Mouse (Mus musculus) MEL (cell line): ENCODE measurements around the gene Eml2. TPM values are rescaled to one million over a fixed set of nuclear protein-coding genes. Genes with fewer than 3 reads are reported as not detected.

ENCODE experiments used
- DNase-seq: peaks from one replicate; pipeline ENCODE4 v3.0.0; 2011; ENCODE audit warnings: low read depth, low spot score
- H3K27ac ChIP-seq: 2 replicates; pipeline ENCODE4 v1.5.1; 2012; ENCODE audit warnings: low read depth, mild to moderate bottlenecking, control low read depth, low read length, moderate library complexity; ENCODE audit not compliant: control insufficient read depth
- H3K27me3 ChIP-seq, 2 experiments: fragments of 150-350 bp in 1 of 2; sonication (generic) in 1 of 2; 2 replicates each; pipeline ENCODE4 v1.6.1; 2012; ENCODE audit warnings: low read length in 2 of 2, mild to moderate bottlenecking in 2 of 2, improper control_type of control experiment in 1 of 2, moderate library complexity in 1 of 2; ENCODE audit not compliant: insufficient read depth in 2 of 2, control insufficient read depth in 1 of 2
- H3K36me3 ChIP-seq, 2 experiments: 2 replicates each; pipeline ENCODE4 v1.6.1; 2012 to 2014; ENCODE audit warnings: low read length in 2 of 2, improper control_type of control experiment in 1 of 2, inconsistent platforms in 1 of 2, mild to moderate bottlenecking in 1 of 2; ENCODE audit not compliant: insufficient read depth in 2 of 2, control insufficient read depth in 1 of 2
- H3K4me1 ChIP-seq, 2 experiments: fragments of 150-350 bp in 1 of 2; sonication (generic) in 1 of 2; 2 replicates each; pipeline ENCODE4 v1.6.1; 2012; ENCODE audit warnings: low read length in 2 of 2, improper control_type of control experiment in 1 of 2, mild to moderate bottlenecking in 1 of 2; ENCODE audit not compliant: insufficient read depth in 2 of 2, control insufficient read depth in 1 of 2
- H3K4me3 ChIP-seq, 2 experiments: fragments of 150-350 bp in 1 of 2; sonication (generic) in 1 of 2; 2 replicates each; pipeline ENCODE4 v1.5.1; 2012; ENCODE audit warnings: low read depth in 2 of 2, low read length in 2 of 2, mild to moderate bottlenecking in 2 of 2, moderate library complexity in 2 of 2, control low read depth in 1 of 2, improper control_type of control experiment in 1 of 2; ENCODE audit not compliant: control insufficient read depth in 1 of 2, insufficient read depth in 1 of 2
- H3K79me2 ChIP-seq: 2 replicates; pipeline ENCODE4 v1.6.1; 2012; ENCODE audit warnings: mild to moderate bottlenecking, low read length, moderate library complexity; ENCODE audit not compliant: control insufficient read depth, poor library complexity, insufficient read depth
- H3K9ac ChIP-seq: 2 replicates; pipeline ENCODE4 v1.6.1; 2012; ENCODE audit warnings: low read depth, mild to moderate bottlenecking, control low read depth, low read length, moderate library complexity; ENCODE audit not compliant: control insufficient read depth, poor library complexity, severe bottlenecking
- H3K9me3 ChIP-seq: fragments of 150-350 bp; sonication (generic); replicated peaks from 2 replicates; pipeline ENCODE4 v1.6.1; 2012; ENCODE audit warnings: mild to moderate bottlenecking, low read length, improper control_type of control experiment, moderate library complexity; ENCODE audit not compliant: insufficient read depth
- BHLHE40 ChIP-seq: IDR thresholded peaks from 2 replicates; pipeline ENCODE4 v1.6.1; 2012; ENCODE audit warnings: low read depth, mild to moderate bottlenecking, inconsistent platforms, low read length, improper control_type of control experiment, borderline replicate concordance
- CHD1 ChIP-seq: IDR thresholded peaks from 2 replicates; pipeline ENCODE4 v1.6.1; 2012; ENCODE audit warnings: low read depth, mild to moderate bottlenecking, inconsistent platforms, low read length, improper control_type of control experiment
- CHD2 ChIP-seq: IDR thresholded peaks from 2 replicates; pipeline ENCODE4 v1.6.1; 2011; ENCODE audit warnings: low read length, improper control_type of control experiment
- ELF1 ChIP-seq: IDR thresholded peaks from 2 replicates; pipeline ENCODE4 v1.6.1; 2014; ENCODE audit warnings: low read depth, mild to moderate bottlenecking, inconsistent platforms, low read length, improper control_type of control experiment, moderate library complexity
- ETS1 ChIP-seq: IDR thresholded peaks from 2 replicates; pipeline ENCODE4 v1.6.1; 2012; ENCODE audit warnings: low read depth, mild to moderate bottlenecking, inconsistent platforms, low read length, improper control_type of control experiment, moderate library complexity
- JUND ChIP-seq: IDR thresholded peaks from 2 replicates; pipeline ENCODE4 v1.6.1; 2011; ENCODE audit warnings: low read depth, mild to moderate bottlenecking, improper control_type of control experiment, low read length
- KAT2A ChIP-seq: conservative IDR thresholded peaks from 2 replicates; pipeline ENCODE4 v1.6.1; 2012; ENCODE audit warnings: low read depth, low read length, improper control_type of control experiment, inconsistent platforms
- MAFK ChIP-seq: IDR thresholded peaks from 2 replicates; pipeline ENCODE4 v1.6.1; 2011; ENCODE audit warnings: low read depth, mild to moderate bottlenecking, low read length, improper control_type of control experiment, borderline replicate concordance
- MAX ChIP-seq: IDR thresholded peaks from 2 replicates; pipeline ENCODE4 v1.6.1; 2011; ENCODE audit warnings: low read length, improper control_type of control experiment
- MXI1 ChIP-seq: IDR thresholded peaks from 2 replicates; pipeline ENCODE4 v1.6.1; 2011; ENCODE audit warnings: mild to moderate bottlenecking, low read depth, low read length, improper control_type of control experiment
- MYB ChIP-seq: IDR thresholded peaks from 2 replicates; pipeline ENCODE4 v1.6.1; 2011; ENCODE audit warnings: mild to moderate bottlenecking, low read depth, low read length, improper control_type of control experiment
- NELFE ChIP-seq: IDR thresholded peaks from 2 replicates; pipeline ENCODE4 v1.6.1; 2011; ENCODE audit warnings: low read depth, low read length, improper control_type of control experiment
- POLR2A ChIP-seq, 2 experiments: IDR thresholded peaks; 2 replicates each; pipeline ENCODE4 v1.6.1; 2011 to 2012; ENCODE audit warnings: low read length in 2 of 2, mild to moderate bottlenecking in 2 of 2, control low read depth in 1 of 2, improper control_type of control experiment in 1 of 2, low read depth in 1 of 2, moderate library complexity in 1 of 2; ENCODE audit not compliant: control insufficient read depth in 1 of 2, insufficient read depth in 1 of 2, poor library complexity in 1 of 2
- SMC3 ChIP-seq: IDR thresholded peaks from 2 replicates; pipeline ENCODE4 v1.6.1; 2011; ENCODE audit warnings: low read depth, low read length, improper control_type of control experiment
- TBP ChIP-seq: IDR thresholded peaks from 2 replicates; pipeline ENCODE4 v1.8.0; 2011; ENCODE audit warnings: low read depth, low read length, improper control_type of control experiment
- USF2 ChIP-seq, 2 experiments: IDR thresholded peaks; 2 replicates each; pipeline ENCODE4 v1.6.1; 2011 to 2012; ENCODE audit warnings: improper control_type of control experiment in 2 of 2, low read length in 2 of 2, borderline replicate concordance in 1 of 2, inconsistent platforms in 1 of 2, low read depth in 1 of 2, mild to moderate bottlenecking in 1 of 2; ENCODE audit not compliant: insufficient read depth in 1 of 2
- ZC3H11A ChIP-seq: IDR thresholded peaks from 2 replicates; pipeline ENCODE4 v1.6.1; 2012; ENCODE audit warnings: low read depth, mild to moderate bottlenecking, inconsistent platforms, low read length, improper control_type of control experiment
- polyA plus RNA-seq, 2 experiments: library from polyadenylated mRNA; stranded (reverse) in 1 of 2; unstranded in 1 of 2; fragments of >175 nt in 1 of 2; fragments of >200 nt in 1 of 2; gene quantifications; 2 replicates each; pipeline versions ENCODE4 v1.2.1 to v1.2.4; 2012; ENCODE audit warnings: low replicate concordance in 2 of 2, low read depth in 1 of 2; ENCODE audit not compliant: insufficient read length in 2 of 2, insufficient read depth in 1 of 2, missing spikeins in 1 of 2
- total RNA-seq: library from RNA; depleted of rRNA; stranded (reverse); fragments of 300-350 nt; gene quantifications from 2 replicates; pipeline ENCODE4 v1.2.3, GENCODE M21; 2012

Eml2 gene
- total and polyA plus RNA-seq, 3 experiments: 22.0 to 43.6 TPM; not detected in 1

DNA sequence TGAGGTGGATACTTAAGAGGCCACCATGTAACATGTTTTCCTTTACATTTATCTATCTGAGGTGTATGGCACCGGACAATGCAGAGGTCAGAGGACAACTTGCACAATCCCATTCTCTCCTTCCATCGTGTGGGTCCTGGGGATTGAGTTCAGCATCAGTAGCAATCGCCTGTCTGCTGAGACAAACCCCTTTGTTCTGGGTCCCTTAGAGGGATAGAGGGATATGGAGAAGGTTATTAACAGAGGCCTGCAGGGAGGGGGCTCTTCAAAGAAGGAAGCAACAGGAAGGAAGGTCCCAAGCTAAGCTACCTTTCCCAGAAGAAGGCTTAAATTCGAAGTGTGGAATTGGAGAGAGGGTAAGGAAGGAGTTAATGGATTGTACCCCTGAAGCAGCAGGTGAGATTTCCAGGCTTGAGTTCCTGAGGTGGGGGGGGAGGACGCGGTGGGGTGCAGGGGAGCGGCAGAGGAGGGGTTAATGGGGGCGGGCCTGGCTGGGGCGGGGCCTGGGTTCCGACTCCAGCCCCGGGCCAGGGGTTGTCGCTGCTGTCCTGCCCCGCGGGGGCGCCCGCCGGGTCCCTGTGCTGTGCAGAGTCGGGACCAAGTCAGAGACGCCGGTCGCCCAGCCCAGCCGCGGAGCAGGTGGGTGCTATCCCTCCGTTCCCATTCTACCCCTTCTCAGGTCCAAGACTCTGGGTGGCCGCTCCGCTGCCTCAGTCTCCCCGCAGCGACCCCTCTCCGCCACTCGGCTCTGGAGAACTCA lies 36.0 kb downstream of the Eml2 start, which contains the start of gene Gpr4:
Gene Gpr4 (plus strand): TSS at position 543 of the 760 bp plus-strand sequence.
- Histone ChIP-seq H3K27me3 (no peaks in the 10 kb centered on the region), H3K4me1 (peaks cover 2 to 20% of the 10 kb centered on the region in 2 experiments; a peak in 3 of 4 replicates), H3K9me3 (no peaks in the 10 kb centered on the region), H3K9ac (no peak within 1 kb of the TSS), H3K4me3 (no peak within 1 kb of the TSS), H3K27ac (no peak within 1 kb of the TSS), H3K36me3 (peaks cover 0 to 11% of the 10 kb centered on the region in 2 experiments; a peak in 2 of 4 replicates)
- TF ChIP-seq MXI1: no peak
- TF ChIP-seq, all 39 proteins: peak for 0
- no peaks in the 10 kb centered on the region for H3K79me2 ChIP-seq
- DNase-seq: no peak

DNA sequence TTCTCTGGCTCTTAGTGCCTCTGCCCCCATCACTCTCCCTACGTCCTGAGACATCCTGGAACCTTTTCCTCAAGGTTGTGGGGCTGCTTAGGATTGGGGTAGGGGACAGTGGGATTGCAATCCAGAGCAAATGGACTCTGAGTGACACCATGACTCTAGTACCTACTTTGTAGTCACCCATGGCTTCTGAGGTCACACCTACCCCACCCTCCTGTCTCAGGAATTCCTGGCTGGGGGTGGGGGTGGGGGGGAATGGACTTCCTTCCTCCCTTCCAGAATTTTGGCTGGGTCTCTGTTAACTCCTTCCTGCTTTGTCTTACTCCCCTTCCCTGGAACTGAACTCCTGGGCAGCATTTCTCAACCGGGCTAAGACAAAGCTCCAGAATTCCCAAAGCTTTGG lies 37.2 kb downstream of the Eml2 start:
- TF ChIP-seq CHD2 (no peak), POLR2A (IDR thresholded peaks at IDR 0.05; ENCODE audit: control insufficient read depth in 1 of 2, insufficient read depth in 1 of 2, low read depth in 1 of 2, low read length in 2 of 2, poor library complexity in 1 of 2) (no peak), BHLHE40 (no peak), MAX (no peak), MAFK (no peak), ETS1 (no peak), SMC3 (no peak), JUND (no peak), ELF1 (no peak), NELFE (no peak), CHD1 (no peak), KAT2A (no peak), MYB (no peak), ZC3H11A (no peak), USF2 (IDR thresholded peaks at IDR 0.05; ENCODE audit: borderline replicate concordance in 1 of 2, insufficient read depth in 1 of 2, low read depth in 1 of 2, low read length in 2 of 2) (no peak), TBP (no peak)

More for the DNA sequence above, 37.2 kb downstream of the Eml2 start:
- Histone ChIP-seq H3K9ac (no peak overlapping the region), H3K36me3 (peaks cover 0 to 16% of the 10 kb centered on the region in 2 experiments; a peak in 2 of 4 replicates), H3K79me2 (no peaks in the 10 kb centered on the region), H3K9me3 (no peaks in the 10 kb centered on the region), H3K4me1 (peaks cover 4 to 27% of the 10 kb centered on the region in 2 experiments), H3K27me3 (no peaks in the 10 kb centered on the region), H3K4me3 (no peak overlapping the region), H3K27ac (no peak overlapping the region)
- no peak for DNase-seq
